Mouse (Mus musculus) CD8-positive naive resting alpha-beta T cell, adult 57 days (primary cell): Measurements from ENCODE around the gene Tsga8. TPM values are rescaled to one million over a fixed set of nuclear protein-coding genes. Genes with fewer than 3 reads are reported as not detected.

ENCODE experiments used
- total RNA-seq: library from RNA; stranded (reverse); gene quantifications from one replicate; pipeline ENCODE4 v1.2.4, GENCODE M21; 2023

The Tsga8 gene
- total RNA-seq: not detected

GRCm38 (mm10) chrX:83487598-83487997, at the start of gene Tsga8:
Tsga8 (minus strand) TSS chrX:83487924.

